Mouse (Mus musculus): ENCODE measurements around the gene Bnip1.

The Bnip1 gene

DNA sequence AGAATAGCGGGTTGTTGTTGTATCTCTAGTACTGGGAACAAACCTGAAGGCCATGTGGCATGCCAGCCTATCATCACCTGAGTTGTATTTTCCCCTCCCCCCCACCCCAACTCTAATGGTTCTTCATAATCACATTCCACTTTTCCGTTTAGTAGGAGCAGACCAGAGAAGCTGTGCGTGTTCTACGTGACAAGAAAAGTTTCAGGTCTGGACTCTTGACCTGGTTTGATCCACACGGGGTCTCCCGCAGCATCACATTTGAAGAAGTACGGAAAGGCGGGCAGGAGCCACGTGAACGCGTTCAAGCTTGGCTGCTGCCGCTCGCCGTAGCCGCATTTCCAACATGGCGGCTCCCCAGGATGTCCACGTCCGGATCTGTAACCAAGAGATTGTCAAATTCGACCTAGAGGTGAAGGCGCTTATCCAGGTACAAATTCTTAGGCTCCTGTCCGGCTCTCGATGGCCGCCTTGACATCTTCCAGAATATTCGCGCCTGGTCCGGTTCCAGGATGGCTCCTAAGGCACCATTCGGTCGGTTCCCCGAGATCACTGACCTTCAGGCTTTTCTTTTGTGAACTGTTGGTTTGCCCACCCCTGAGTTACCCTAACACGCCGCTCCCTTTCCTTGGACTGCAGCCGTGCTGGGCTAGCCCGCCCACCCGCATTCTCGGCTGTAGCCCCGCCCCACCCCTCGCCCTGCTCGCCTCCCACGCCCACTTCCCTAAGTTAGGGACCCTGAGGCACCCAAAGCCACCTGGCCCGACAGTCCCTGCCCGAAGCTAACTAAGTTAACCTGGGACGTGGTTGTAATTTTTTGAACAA, at the start of gene Bnip1:
Gene Bnip1, plus strand, starts transcription at position 317 of the 822 bp plus-strand sequence.
- DNase-seq (ENCODE audit: low read depth, low spot score) = peak; percentile 91

DNA sequence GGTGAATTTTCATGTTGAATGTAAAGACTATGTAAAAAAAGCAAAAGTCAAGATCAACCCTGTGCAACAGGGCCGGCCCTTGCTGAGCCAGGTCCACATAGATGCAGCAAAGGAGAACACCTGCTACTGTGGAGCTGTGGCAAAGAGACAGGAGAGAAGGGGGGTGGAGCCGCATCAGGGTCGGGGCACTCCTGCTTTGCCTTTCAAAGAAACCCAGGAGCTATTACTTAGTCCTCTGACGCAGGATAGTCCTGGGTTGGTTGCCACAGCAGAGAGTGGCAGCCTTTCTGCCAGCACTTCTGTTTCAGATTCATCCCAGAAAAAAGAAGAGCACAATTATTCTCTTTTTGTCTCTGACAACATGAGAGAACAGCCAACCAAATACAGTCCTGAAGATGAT, 38.3 kb upstream of the Bnip1 start:
- no peak for DNase-seq (ENCODE audit: low read depth, low spot score)

DNA sequence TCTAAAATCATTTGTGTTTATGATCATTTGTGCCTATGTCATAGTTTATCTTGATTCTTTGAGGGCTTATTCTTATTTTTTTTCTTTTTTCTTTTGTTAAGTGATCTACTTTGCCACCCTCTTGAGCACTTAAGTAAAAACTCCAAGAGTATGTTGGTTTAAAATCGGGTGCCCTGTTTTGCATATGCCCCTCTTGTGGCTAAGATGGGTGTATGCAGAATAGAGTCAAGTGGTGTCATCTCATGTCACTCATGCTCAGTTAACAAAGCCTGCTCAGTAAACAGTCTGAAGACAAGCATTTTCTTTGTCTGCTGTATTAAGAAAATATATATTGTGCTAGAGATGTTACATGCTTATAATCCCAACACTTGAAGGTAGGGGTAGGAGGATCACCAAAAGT, 37.6 kb upstream of the Bnip1 start:
- DNase-seq (ENCODE audit: low read depth, low spot score) = peak; percentile 72

DNA sequence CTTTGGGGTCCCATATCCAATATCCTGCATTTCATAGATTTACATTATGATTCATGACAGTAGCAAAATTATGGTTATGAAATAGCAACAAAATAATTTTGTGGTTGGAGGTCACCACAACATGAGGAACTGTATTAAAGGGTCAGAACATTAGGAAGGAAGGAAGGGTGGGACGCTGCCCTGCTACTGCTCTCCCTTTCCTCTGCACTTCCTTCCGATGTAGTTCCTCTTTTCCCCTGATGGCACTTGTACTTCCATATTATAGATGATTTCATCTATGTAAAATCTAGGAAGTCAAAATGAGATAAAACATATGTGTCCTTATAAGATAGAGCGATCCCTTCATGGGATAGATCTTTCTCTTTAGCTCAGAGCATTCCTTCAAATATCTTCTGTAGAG, 30.9 kb upstream of the Bnip1 start:
- no peak for DNase-seq (ENCODE audit: low read depth, low spot score)

DNA sequence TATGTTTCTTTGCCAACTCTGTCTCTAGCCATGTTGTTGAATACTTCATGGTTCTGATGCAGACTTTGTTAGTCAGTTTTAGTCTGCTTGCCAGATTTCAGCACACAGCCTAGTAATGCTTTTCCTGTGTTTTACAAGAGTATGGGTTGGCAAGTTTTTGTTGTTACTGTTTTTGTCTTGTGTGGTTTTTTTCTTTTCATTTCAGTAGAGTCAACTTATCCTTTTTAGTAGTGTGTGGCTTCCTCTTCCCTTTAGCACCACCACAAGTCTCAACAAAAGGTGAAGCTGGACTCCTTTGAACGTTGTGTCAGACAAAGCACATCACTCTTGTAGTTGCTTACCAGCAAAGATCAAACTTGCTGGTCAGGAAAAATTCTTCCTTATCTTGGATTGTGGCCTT, 28.6 kb upstream of the Bnip1 start:
- DNase-seq (ENCODE audit: low read depth, low spot score) = peak; percentile 43

DNA sequence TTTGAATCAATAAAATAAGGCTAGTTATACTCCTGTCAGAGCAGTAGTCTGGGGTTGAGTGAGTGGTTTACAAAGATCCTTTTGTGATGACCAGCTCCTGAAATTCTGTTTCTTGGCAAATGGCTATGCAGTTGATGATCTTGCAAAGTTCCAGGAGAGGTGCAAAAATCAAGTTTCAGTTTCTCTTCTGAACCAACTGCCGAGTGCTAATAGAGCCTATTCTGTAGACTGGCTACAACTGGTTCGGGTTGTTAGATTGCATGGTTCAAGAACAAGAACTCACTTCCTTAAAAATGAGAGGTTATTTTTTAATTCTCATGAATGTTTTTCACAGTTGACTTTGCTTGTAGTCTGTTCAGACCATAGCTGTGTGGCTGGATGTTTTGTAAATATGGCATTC, 27.4 kb upstream of the Bnip1 start:
- peak; percentile 80 for DNase-seq (ENCODE audit: low read depth, low spot score)

DNA sequence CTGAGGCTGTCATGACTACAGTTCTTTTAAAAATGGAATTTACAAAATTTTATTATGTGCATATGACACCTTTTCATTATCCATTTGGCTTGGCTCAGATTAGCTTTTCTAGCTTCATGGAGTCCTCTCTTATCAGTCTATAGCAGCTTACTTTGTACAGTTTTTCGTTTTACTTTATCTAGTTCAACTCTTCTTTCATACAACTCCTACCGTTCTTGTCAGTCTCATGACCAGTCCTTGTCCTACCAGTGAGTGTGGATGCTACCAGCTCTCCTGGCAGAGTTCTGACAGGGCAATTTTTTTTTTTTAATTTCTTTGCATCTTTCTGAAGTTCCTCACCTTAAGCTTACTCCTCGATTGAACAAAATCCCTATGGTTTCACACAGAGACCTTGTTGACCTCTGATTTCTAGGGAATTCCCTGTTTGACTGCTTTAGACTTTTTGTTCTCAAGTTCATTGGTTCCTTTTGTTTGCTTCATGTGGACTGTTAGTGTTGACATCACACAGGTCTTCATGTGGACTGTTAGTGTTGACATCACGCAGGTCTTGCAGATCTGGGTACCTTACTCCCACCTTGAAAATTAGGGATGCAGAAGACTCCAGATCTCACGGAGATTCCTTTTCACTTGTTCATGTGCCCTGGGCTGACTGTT, 13.6 kb upstream of the Bnip1 start:
- no peak for DNase-seq (ENCODE audit: low read depth, low spot score)

DNA sequence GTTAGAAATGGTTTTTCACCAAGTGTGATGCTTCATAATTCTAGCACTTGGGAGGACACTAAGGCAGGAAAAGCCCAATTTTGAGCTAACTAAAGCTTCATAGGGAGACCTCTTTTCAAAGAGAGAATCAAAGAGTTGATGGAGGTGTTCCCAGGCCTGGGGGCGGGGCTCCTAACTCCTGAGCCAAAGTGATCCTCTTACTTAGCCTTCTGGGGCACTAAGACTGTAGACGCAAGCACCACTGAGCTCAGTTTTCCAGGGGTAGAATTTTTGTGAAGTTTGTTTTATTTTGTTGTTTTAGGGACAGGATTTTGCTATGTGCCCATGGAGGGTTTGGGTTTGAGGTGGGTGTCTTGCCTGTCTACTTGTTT, 13.1 kb upstream of the Bnip1 start:
- DNase-seq (ENCODE audit: low read depth, low spot score) = no peak

DNA sequence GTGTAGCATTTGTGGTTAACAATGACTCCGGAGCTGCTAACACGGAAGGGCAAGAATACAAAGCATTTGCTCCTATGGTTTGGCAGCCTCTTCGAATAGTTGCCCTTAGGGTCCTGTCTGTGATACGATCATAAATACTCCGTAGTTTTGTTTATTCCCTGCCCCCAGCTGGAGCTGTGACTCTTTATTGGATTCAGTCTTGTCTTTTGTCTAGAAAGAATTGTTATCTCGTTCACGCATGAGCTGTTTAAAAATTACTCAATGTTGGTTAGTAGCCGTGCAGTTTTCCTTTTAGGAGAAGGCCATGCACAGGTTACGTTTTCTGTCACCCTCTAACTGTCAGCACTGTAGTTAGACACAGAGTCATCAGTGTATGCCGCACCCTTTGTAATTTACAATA, 4.7 kb upstream of the Bnip1 start:
- no peak for DNase-seq (ENCODE audit: low read depth, low spot score)

DNA sequence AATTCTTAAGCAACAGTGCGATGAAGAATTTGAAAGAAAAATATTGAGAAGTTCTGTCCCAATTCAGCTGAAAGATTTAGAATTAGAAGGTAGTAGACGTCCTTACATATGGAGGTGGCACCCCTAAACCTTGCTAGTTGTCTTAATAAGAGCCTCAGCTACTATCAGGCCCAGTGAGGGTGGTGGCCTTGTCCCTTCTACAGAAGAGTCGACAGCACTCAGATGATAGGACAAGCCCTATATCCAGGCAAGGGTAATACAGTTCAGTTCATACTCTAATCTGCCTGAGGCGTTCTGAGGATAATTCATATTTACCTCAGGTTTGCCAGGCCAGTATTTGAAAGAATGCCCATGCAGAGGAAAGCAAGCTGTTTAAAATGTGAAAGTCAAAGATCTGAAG, 2.9 kb upstream of the Bnip1 start:
- no peak for DNase-seq (ENCODE audit: low read depth, low spot score)

DNA sequence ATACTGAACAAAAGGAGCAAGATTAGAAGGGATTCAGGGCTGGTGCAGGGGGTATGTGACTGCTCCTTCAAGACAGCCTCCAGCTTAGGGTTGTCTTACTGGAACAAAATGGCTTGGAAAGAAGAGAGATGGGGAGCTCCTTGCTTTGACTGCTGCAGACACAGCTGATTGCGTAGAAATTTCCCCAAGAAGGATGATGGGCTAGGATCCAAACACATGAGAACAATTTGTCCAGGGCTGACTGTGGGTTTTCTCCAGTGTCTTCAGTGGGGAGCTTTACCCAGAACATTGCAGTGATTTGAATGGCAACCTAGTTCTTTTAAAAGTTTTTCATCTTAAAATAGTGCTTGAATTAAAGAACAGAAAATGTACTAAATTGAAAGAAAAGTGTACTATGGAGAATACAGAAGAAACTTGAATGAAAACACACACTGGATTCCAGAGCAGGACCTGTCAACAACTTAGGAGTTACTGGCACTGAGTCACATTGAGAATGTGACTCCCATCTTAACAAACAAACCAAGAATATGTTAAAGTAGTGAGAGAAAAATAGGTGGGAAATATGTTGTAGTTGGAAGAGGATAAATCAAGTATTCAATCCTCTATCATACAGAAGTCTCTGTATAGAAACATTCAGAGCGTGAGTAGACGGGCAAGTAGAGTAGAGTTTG, 2.3 kb upstream of the Bnip1 start:
- no peak for DNase-seq (ENCODE audit: low read depth, low spot score)

DNA sequence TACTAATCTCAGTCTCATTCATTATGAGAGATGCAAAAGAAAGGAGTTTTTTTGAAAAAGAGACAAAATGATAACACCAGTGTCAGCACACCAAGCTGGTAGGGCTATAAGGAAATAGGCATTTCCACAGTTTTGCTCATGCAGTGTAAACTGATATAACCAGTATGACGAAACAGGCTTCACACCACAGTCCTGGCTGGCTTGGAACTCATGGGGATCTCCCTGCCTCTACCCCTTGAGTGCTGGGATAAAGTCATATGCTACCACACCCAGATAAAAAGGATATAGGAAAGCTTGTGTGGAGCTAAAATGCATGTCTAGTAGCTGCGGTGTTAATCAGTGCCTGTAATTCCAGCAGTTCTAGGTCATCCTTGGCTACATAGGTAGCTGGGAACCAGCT, 1.4 kb upstream of the Bnip1 start:
- DNase-seq (ENCODE audit: low read depth, low spot score) = no peak

DNA sequence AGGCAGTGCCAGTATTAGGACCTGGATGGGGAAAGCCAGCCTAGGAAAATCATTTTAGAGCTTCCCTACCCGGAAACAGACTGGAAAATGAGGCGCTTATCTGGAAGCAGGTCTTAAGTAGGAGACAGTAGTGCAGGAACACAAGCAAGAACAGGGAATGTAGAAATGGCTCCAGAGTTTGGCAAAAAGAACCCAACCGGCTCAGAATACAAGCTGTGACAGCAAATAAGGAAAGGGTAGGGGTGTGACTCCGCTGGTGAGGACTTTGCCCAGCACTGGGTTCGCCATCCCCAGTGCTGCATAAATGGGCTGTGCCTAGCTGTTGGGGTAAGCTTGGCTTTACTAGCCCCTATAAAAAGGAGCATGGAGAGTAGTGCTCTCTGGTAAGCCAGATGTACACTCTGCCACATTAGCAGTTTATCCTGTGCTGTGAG, 761 bp downstream of the Bnip1 start:
- no peak for DNase-seq (ENCODE audit: low read depth, low spot score)

DNA sequence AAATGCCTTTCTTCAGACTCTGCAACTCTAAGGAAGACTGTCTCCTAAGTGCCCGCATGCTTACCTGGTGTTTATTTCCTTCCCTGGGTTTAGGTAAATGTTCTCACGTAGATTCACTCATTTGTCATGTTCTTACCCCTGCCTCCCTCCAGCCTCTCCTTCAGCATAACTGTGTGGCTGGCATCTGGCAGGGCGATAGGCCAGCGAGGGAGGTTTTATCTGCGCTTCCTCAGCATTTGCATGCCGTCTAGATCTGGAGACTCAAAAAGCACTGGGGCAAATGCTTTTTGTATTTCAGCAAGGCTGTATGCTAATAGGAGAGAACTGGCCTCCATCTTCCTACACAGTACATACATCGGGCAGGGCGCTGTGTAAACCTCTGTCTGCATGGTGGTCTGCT, 3.7 kb downstream of the Bnip1 start:
- no peak for DNase-seq (ENCODE audit: low read depth, low spot score)

DNA sequence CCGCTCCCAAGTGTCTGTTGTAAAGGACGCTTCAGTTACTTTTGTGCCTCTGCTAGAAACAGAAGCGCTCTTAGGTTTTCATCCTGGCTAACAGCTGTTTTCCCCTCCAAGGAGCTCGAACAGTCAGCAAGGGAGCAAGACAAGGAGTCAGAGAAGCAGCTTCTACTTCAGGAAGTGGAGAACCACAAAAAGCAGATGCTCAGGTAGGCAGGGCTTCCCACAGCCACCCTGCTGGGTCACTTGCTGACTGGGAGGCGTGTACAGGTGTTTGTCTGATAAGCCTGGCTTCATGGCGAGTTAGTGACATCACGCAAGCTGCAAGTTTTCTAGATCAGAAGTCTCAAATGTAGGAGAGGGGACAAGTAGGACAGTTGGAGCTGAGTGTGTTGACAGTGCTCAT, 5.7 kb downstream of the Bnip1 start:
- no peak for DNase-seq (ENCODE audit: low read depth, low spot score)

DNA sequence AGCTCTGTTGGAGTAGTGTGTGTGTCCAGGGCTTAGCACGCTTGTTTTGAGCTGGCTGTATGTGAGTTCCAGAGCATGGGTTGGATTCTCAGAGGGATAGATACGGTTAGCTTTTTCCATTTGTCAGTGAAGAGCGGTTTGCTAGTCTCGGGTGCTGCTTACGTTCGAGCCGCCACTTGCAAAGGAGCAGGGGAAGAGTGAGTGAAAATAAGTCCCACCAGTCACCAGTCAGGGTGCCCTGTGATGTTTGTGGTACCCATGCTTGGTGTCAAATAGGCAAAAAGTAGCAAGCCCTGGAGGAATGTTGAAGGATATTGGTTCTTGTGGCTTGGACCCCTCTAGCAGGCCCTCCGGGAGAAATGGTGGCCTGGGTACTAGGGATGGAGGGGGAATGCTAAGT, 8.1 kb downstream of the Bnip1 start:
- no peak for DNase-seq (ENCODE audit: low read depth, low spot score)

DNA sequence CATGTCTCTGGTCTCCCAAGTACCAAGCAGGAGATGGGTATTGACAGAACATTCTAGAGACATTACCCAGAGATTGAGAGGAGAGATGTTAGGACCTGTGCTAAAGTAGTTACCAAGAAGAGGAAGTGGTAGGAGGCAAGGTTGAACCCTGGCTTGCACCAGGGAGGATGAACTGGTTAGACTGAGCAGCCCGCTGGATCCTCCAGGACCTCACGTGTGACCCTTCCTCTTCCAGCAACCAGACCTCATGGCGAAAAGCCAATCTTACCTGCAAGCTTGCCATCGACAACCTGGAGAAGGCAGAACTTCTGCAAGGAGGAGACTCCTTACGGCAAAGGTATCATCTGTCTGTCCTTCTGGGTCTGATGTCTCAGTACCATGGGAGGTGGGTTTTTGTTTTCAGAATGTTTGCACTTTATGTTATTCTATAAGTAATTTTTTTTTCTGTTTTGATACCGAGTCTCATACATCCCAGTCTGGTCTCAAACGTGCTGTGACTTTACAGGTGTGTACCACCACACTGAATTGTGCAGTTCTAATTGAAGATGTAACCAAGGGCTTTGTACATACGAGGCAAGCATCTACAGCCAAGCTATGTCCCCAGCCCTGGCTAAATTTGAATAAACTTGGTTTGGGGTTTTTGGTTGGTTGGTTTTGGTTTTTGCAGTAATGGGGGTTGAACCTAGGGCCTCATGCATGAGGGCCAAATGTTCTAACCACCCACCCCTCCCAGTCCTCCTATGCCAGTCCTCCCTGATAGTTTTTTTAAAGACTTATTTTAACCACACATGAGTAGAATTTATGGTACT, 8.8 kb downstream of the Bnip1 start:
- peak; percentile 93 for DNase-seq (ENCODE audit: low read depth, low spot score)

DNA sequence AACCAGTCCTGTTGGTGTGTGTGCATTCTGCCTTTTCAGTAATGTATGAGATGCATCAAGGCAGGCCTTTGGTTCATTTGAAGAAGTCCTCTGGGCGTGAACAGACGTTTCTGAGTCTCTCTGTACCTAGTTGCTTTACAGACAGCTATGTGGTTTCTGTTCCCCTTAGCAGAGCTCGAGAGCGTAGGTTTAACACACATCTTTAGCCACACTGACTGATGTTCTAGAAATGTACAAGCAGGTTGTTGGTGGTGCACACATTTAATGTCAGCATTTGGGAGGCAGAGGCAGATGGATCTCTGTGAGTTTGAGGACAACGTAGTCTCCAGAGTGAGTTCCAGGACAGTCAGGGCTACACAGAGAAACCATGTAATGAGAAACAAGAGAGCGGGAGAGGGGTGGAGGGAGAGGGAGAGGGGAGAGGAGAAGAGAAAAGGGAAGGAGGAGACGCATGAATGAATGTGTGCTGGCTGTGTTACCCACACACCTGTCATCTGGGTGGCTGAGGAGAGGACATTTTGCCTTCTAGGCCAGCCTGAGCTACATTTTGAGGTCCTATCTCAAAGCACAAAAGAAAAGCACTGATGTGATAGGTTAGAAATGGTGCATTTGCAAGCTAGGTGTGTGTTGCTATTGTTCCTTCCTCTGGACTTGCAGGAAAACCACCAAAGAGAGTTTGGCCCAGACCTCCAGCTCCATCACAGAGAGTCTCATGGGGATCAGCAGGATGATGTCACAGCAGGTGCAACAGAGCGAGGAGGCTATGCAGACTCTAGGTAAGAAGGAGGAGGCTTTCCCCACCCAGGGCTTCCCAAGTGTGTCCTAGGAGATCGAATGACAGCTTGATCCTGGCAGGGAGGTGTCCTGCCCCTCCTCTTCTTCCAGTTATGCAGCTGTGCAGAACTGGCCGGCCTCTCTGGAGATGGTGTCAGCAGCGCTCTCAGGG, 9.7 kb downstream of the Bnip1 start:
- DNase-seq (ENCODE audit: low read depth, low spot score) = peak; percentile 94

DNA sequence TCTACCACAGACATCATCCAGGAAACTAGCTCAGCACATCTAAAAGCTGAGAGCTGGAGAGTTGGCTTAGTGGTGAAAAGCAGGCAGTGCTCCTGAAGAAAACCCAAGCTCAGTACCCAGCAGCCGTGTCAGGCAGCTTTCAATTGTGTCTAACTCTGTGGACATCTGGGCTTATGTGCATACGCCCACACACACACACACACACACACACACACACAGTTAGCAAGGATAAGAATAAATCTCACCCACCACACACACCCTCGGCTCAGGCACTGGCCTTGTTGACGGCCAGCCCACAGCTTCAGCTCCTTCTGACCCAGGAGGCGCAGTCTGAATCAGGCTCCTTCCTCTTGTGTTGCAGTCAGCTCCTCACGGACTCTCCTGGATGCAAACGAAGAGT, 10.7 kb downstream of the Bnip1 start:
- peak; percentile 68 for DNase-seq (ENCODE audit: low read depth, low spot score)

DNA sequence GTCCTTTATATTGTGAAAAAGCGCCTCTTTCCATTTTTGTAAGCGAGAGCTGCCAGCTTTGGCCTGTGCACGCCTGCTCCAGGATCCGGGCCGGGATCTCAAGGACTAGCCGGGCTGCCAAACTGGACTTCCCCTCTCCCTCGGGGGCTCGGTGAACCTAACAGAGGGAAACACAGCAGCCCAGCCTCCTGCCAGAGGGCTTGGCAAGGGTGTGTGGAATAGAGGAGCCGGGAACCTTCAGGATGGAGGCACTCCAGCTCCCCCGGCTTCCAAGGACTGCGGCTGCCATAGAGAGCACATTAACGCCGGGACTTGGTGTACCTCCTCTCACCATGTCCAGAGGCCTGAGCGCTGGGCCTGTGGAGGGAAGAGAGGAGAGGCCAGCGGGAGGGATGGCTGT, 11.2 kb downstream of the Bnip1 start:
- DNase-seq (ENCODE audit: low read depth, low spot score) = no peak

Measured in A20 (cell line).